Mouse (Mus musculus) heart, embryonic 10.5 days (tissue): Measurements from ENCODE around the gene Teddm3. TPM values are rescaled to one million over a fixed set of nuclear protein-coding genes. Genes with fewer than 3 reads are reported as not detected.
A peak's percentile ranks its signal among the peaks of the same experiment; 100 is the strongest.
"Not testable (repeated sequence)": the region's sequence is repeated elsewhere in the genome, so short reads cannot be mapped to it uniquely, and the experiment has no call there.

ENCODE experiments used
- DNase-seq: peaks from one replicate; pipeline ENCODE4 v3.0.0-alpha.2; 2017; ENCODE audit warnings: low spot score
- H3K27ac ChIP-seq: fragments of 300-500 bp; sonication (generic); 2 replicates; pipeline ENCODE4 v1.5.1; 2016; ENCODE audit warnings: mild to moderate bottlenecking
- H3K27me3 ChIP-seq: fragments of 300-500 bp; sonication (generic); 2 replicates; pipeline ENCODE4 v1.6.1; 2016; ENCODE audit warnings: mild to moderate bottlenecking; ENCODE audit not compliant: poor library complexity, insufficient read depth, severe bottlenecking
- H3K36me3 ChIP-seq: fragments of 300-500 bp; sonication (generic); 2 replicates; pipeline ENCODE4 v1.6.1; 2016; ENCODE audit warnings: mild to moderate bottlenecking, moderate library complexity
- H3K4me1 ChIP-seq: fragments of 300-500 bp; sonication (generic); 2 replicates; pipeline ENCODE4 v1.6.1; 2016; ENCODE audit warnings: mild to moderate bottlenecking
- H3K4me3 ChIP-seq: fragments of 300-500 bp; sonication (generic); 2 replicates; pipeline ENCODE4 v1.5.1; 2016; ENCODE audit warnings: mild to moderate bottlenecking, moderate library complexity
- H3K9me3 ChIP-seq: fragments of 300-500 bp; sonication (generic); 2 replicates; pipeline ENCODE4 v1.6.1; 2016; ENCODE audit warnings: mild to moderate bottlenecking, moderate library complexity
- WGBS: fragments of 180-500 bp; shearing (Covaris S2); methylation state at CpG from one replicate; pipeline ENCODE4 v1.1.7; 2016; 5-methylcytosine and 5-hydroxymethylcytosine counted together
- polyA plus RNA-seq: library from polyadenylated mRNA; unstranded; fragments of >200 nt; fragmentation: Nextera tagmentation; extraction: Ambion mirVana; gene quantifications from 2 replicates; pipeline ENCODE4 v1.2.1, GENCODE M21; 2016

The Teddm3 gene
- not detected in 2 replicates for polyA plus RNA-seq

GRCm38 (mm10) chr16:21153900-21154299 lies at the start of gene Teddm3:
Teddm3 (minus strand) TSS chr16:21154000.
- WGBS = no CpG with 5 or more reads among the region's 2 CpGs
- not testable (repeated sequence) for H3K27me3 ChIP-seq, H3K4me3 ChIP-seq, H3K4me1 ChIP-seq, H3K9me3 ChIP-seq, DNase-seq, H3K27ac ChIP-seq, H3K36me3 ChIP-seq

- H3K27me3 ChIP-seq = peaks cover 14% of the 10 kb centered on the region
- no peak overlapping the region for H3K27ac ChIP-seq
- no peaks in the 10 kb centered on the region for H3K9me3 ChIP-seq
- 78% methylated on average over 4 of the region's 4 CpGs for WGBS
- H3K4me1 ChIP-seq = peaks cover 41% of the 10 kb centered on the region
- H3K36me3 ChIP-seq = no peaks in the 10 kb centered on the region
- no peak overlapping the region for H3K4me3 ChIP-seq
- DNase-seq = no peak
These were observed 48.9 kb upstream of the Teddm3 start for GRCm38 (mm10) chr16:21202731-21203130.

GRCm38 (mm10) chr16:21199426-21199825 lies 45.6 kb upstream of the Teddm3 start:
- H3K27ac ChIP-seq = no peak overlapping the region
- H3K36me3 ChIP-seq = no peaks in the 10 kb centered on the region
- H3K27me3 ChIP-seq = peaks cover 20% of the 10 kb centered on the region
- peaks cover 17% of the 10 kb centered on the region for H3K4me1 ChIP-seq
- no peak for DNase-seq
- no peaks in the 10 kb centered on the region for H3K9me3 ChIP-seq
- H3K4me3 ChIP-seq = no peak overlapping the region
- 41% methylated on average over 8 of the region's 8 CpGs for WGBS

- H3K27me3 ChIP-seq = peaks cover 20% of the 10 kb centered on the region
- H3K9me3 ChIP-seq = no peaks in the 10 kb centered on the region
- peaks cover 17% of the 10 kb centered on the region for H3K4me1 ChIP-seq
- WGBS = 6% methylated on average over 1 of the region's 1 CpGs
- H3K27ac ChIP-seq = no peak overlapping the region
- peak; percentile 70 for DNase-seq
- H3K36me3 ChIP-seq = no peaks in the 10 kb centered on the region
- H3K4me3 ChIP-seq = no peak overlapping the region
These were observed 44.7 kb upstream of the Teddm3 start for GRCm38 (mm10) chr16:21198529-21198928.

GRCm38 (mm10) chr16:21198006-21198405 lies 44.2 kb upstream of the Teddm3 start:
- WGBS = 83% methylated on average over 7 of the region's 7 CpGs
- peaks cover 20% of the 10 kb centered on the region for H3K27me3 ChIP-seq
- no peak overlapping the region for H3K27ac ChIP-seq
- H3K4me3 ChIP-seq = no peak overlapping the region
- peak; percentile 66 for DNase-seq
- H3K4me1 ChIP-seq = peaks cover 17% of the 10 kb centered on the region
- H3K36me3 ChIP-seq = no peaks in the 10 kb centered on the region
- H3K9me3 ChIP-seq = no peaks in the 10 kb centered on the region

GRCm38 (mm10) chr16:21197542-21197941 lies 43.7 kb upstream of the Teddm3 start:
- H3K4me3 ChIP-seq = no peak overlapping the region
- peak; percentile 7 for DNase-seq
- H3K27me3 ChIP-seq = peaks cover 20% of the 10 kb centered on the region
- no peaks in the 10 kb centered on the region for H3K36me3 ChIP-seq
- H3K9me3 ChIP-seq = no peaks in the 10 kb centered on the region
- 59% methylated on average over 4 of the region's 4 CpGs for WGBS
- H3K4me1 ChIP-seq = peaks cover 17% of the 10 kb centered on the region
- H3K27ac ChIP-seq = no peak overlapping the region

- H3K36me3 ChIP-seq = no peaks in the 10 kb centered on the region
- peak; percentile 60 for DNase-seq
- 83% methylated on average over 3 of the region's 3 CpGs for WGBS
- no peak overlapping the region for H3K4me3 ChIP-seq
- H3K27ac ChIP-seq = no peak overlapping the region
- peaks cover 14% of the 10 kb centered on the region for H3K4me1 ChIP-seq
- H3K27me3 ChIP-seq = peaks cover 21% of the 10 kb centered on the region
- no peaks in the 10 kb centered on the region for H3K9me3 ChIP-seq
These were observed 42.8 kb upstream of the Teddm3 start for GRCm38 (mm10) chr16:21196576-21196975.

- DNase-seq = peak; percentile 58
- peaks cover 20% of the 10 kb centered on the region; the same call in 1 of the 2 replicates for H3K27me3 ChIP-seq
- H3K4me3 ChIP-seq = no peak overlapping the region
- H3K27ac ChIP-seq = no peak overlapping the region
- no peaks in the 10 kb centered on the region for H3K36me3 ChIP-seq
- H3K9me3 ChIP-seq = no peaks in the 10 kb centered on the region
- peaks cover 14% of the 10 kb centered on the region for H3K4me1 ChIP-seq
- 73% methylated on average over 8 of the region's 8 CpGs for WGBS
These were observed 41.6 kb upstream of the Teddm3 start for GRCm38 (mm10) chr16:21195260-21195866.

GRCm38 (mm10) chr16:21194182-21194581 lies 40.4 kb upstream of the Teddm3 start:
- Histone ChIP-seq H3K27me3 (peaks cover 20% of the 10 kb centered on the region; the same call in 1 of the 2 replicates), H3K9me3 (no peaks in the 10 kb centered on the region), H3K4me1 (peaks cover 10% of the 10 kb centered on the region), H3K4me3 (peak overlapping the region; percentile 12; the same call in 1 of the 2 replicates), H3K27ac (no peak overlapping the region), H3K36me3 (no peaks in the 10 kb centered on the region)
- no peak for DNase-seq
- WGBS = 46% methylated on average over 12 of the region's 12 CpGs

- Histone ChIP-seq H3K36me3 (no peaks in the 10 kb centered on the region), H3K4me3 (no peak overlapping the region), H3K9me3 (no peaks in the 10 kb centered on the region), H3K4me1 (no peaks in the 10 kb centered on the region; the same call in 1 of the 2 replicates), H3K27me3 (peaks cover 10% of the 10 kb centered on the region; the same call in 1 of the 2 replicates), H3K27ac (no peak overlapping the region)
- DNase-seq = no peak
- 41% methylated on average over 7 of the region's 7 CpGs for WGBS
These were observed 38.9 kb upstream of the Teddm3 start for GRCm38 (mm10) chr16:21192509-21193354.

- WGBS = 79% methylated on average over 14 of the region's 14 CpGs
- DNase-seq = no peak
These were observed 37.8 kb upstream of the Teddm3 start for GRCm38 (mm10) chr16:21191569-21191968.

GRCm38 (mm10) chr16:21188345-21188744 lies 34.5 kb upstream of the Teddm3 start:
- Histone ChIP-seq H3K9me3 (no peaks in the 10 kb centered on the region), H3K27me3 (0 out of 2 replicates have a peak, but pooled peaks cover 4% of the 10 kb centered on the region), H3K4me1 (no peaks in the 10 kb centered on the region; the same call in 1 of the 2 replicates), H3K27ac (no peak overlapping the region), H3K36me3 (no peaks in the 10 kb centered on the region), H3K4me3 (no peak overlapping the region)
- WGBS = 79% methylated on average over 3 of the region's 3 CpGs
- DNase-seq = no peak

More at GRCm38 (mm10) chr16:21191569-21191968, 37.8 kb upstream of the Teddm3 start:
- Histone ChIP-seq H3K36me3 (no peaks in the 10 kb centered on the region), H3K27ac (no peak overlapping the region), H3K9me3 (no peaks in the 10 kb centered on the region), H3K27me3 (0 out of 2 replicates have a peak, but pooled peaks cover 4% of the 10 kb centered on the region), H3K4me3 (no peak overlapping the region), H3K4me1 (no peaks in the 10 kb centered on the region; the same call in 1 of the 2 replicates)

GRCm38 (mm10) chr16:21187568-21187967 lies 33.8 kb upstream of the Teddm3 start:
- Histone ChIP-seq H3K4me3 (no peak overlapping the region), H3K9me3 (no peaks in the 10 kb centered on the region), H3K4me1 (no peaks in the 10 kb centered on the region; the same call in 1 of the 2 replicates), H3K36me3 (no peaks in the 10 kb centered on the region), H3K27ac (no peak overlapping the region), H3K27me3 (0 out of 2 replicates have a peak, but pooled peaks cover 4% of the 10 kb centered on the region)
- no peak for DNase-seq
- WGBS = 57% methylated on average over 7 of the region's 7 CpGs
